Comparison of ENCODE assay signal across 9 mouse cellular contexts in genomic region chr11:6923917-6924316, GRCm38 (mm10).
A peak's percentile ranks its signal among the peaks of the same experiment; 100 is the strongest.
DNase-seq lines count a peak whose midpoint lies in the region; ATAC-seq and TF ChIP-seq lines count a peak whose summit lies in the region.
"Had no signal": no experiment of that assay in that cellular context is flagged by ENCODE, and none has a peak within 500 bp of the region (broad histone marks: within the 10 kb centered on the region; RNA-seq: fewer than 3 reads in every experiment).

No protein-coding gene starts in this region.

- H3K27me3 ChIP-seq in hindbrain, embryonic 11.5 days (ENCODE audit: control insufficient read depth, insufficient read depth, low read length): no peaks in the 10 kb centered on the region
- no peaks in the 10 kb centered on the region for H3K27me3 ChIP-seq in hindbrain, embryonic 10.5 days (ENCODE audit: insufficient read depth, poor library complexity, severe bottlenecking)
- no peaks in the 10 kb centered on the region for H3K27me3 ChIP-seq in heart, embryonic 15.5 days
- no peaks in the 10 kb centered on the region for H3K27me3 ChIP-seq in liver, postnatal 0 days (ENCODE audit: insufficient read depth, low read length)
- H3K27me3 ChIP-seq: forebrain, embryonic 15.5 days had no signal

- no peak for ATAC-seq in hindbrain, embryonic 11.5 days (ENCODE audit: low FRiP score)
- 0 out of 2 replicates have a peak, but pooled peaks have one; percentile 43 for ATAC-seq in heart, embryonic 15.5 days (replicated peaks; ENCODE audit: insufficient number of reproducible peaks, insufficient read depth, low FRiP score, low read depth)
- no peak for ATAC-seq in liver, postnatal 0 days
- no peak for ATAC-seq in erythroid progenitor cell, adult 5-6 weeks (replicated peaks; ENCODE audit: low FRiP score, poor library complexity, severe bottlenecking)
- ATAC-seq: forebrain, embryonic 15.5 days had no signal

- TF ChIP-seq CTCF in liver, postnatal 0 days (IDR thresholded peaks at IDR 0.05; ENCODE audit: low read depth): no peak

- no peak overlapping the region for H3K4me3 ChIP-seq in hindbrain, embryonic 11.5 days (ENCODE audit: low read depth, low read length)
- no peak overlapping the region for H3K4me3 ChIP-seq in hindbrain, embryonic 10.5 days
- H3K4me3 ChIP-seq in heart, embryonic 15.5 days: peak overlapping the region; percentile 25
- no peak overlapping the region for H3K4me3 ChIP-seq in liver, postnatal 0 days (ENCODE audit: low read depth, low read length)
- H3K4me3 ChIP-seq: forebrain, embryonic 15.5 days had no signal

- H3K36me3 ChIP-seq in hindbrain, embryonic 11.5 days (ENCODE audit: control insufficient read depth, insufficient read depth, low read length): no peaks in the 10 kb centered on the region
- no peaks in the 10 kb centered on the region for H3K36me3 ChIP-seq in hindbrain, embryonic 10.5 days
- H3K36me3 ChIP-seq in heart, embryonic 15.5 days: no peaks in the 10 kb centered on the region
- H3K36me3 ChIP-seq in liver, postnatal 0 days (replicated peaks; ENCODE audit: insufficient read depth, low read length): no peaks in the 10 kb centered on the region
- H3K36me3 ChIP-seq: forebrain, embryonic 15.5 days had no signal

- H3K9ac ChIP-seq in hindbrain, embryonic 11.5 days (ENCODE audit: low read depth, low read length): no peak overlapping the region
- H3K9ac ChIP-seq in heart, embryonic 15.5 days: no peak overlapping the region
- H3K9ac ChIP-seq in liver, postnatal 0 days (replicated peaks): no peak overlapping the region; the same call in 1 of the 2 replicates
- H3K9ac ChIP-seq: forebrain, embryonic 15.5 days had no signal

- DNase-seq in hindbrain, embryonic 11.5 days (ENCODE audit: low spot score): peak; percentile 39
- no peak for DNase-seq in hindbrain, embryonic 10.5 days (ENCODE audit: low spot score)
- DNase-seq in R1 (ENCODE audit: low read depth, low spot score): peak; percentile 46
- DNase-seq in liver, postnatal 0 days: no peak
- no peak for DNase-seq in right cerebral cortex, postnatal 25 days
- no peak for DNase-seq in left cerebral cortex, adult 18-20 months (ENCODE audit: low spot score in 2 of 2)

- H3K4me1 ChIP-seq in hindbrain, embryonic 11.5 days (replicated peaks; ENCODE audit: control insufficient read depth, insufficient read depth, low read length): peaks cover 4% of the 10 kb centered on the region
- peaks cover 15% of the 10 kb centered on the region for H3K4me1 ChIP-seq in hindbrain, embryonic 10.5 days (replicated peaks)
- peaks cover 11% of the 10 kb centered on the region for H3K4me1 ChIP-seq in heart, embryonic 15.5 days (replicated peaks)
- H3K4me1 ChIP-seq in liver, postnatal 0 days (ENCODE audit: insufficient read depth): no peaks in the 10 kb centered on the region
- H3K4me1 ChIP-seq: forebrain, embryonic 15.5 days had no signal

- H3K27ac ChIP-seq in hindbrain, embryonic 11.5 days (ENCODE audit: low read depth, low read length): no peak overlapping the region
- no peak overlapping the region for H3K27ac ChIP-seq in hindbrain, embryonic 10.5 days
- no peak overlapping the region for H3K27ac ChIP-seq in heart, embryonic 15.5 days
- H3K27ac ChIP-seq in liver, postnatal 0 days (ENCODE audit: low read depth): no peak overlapping the region
- H3K27ac ChIP-seq: forebrain, embryonic 15.5 days had no signal

- no peak for TF ChIP-seq EP300 in liver, postnatal 0 days (IDR thresholded peaks at IDR 0.05; ENCODE audit: low read depth)

- H3K4me2 ChIP-seq in hindbrain, embryonic 11.5 days (replicated peaks; ENCODE audit: low read depth, low read length): no peak overlapping the region
- H3K4me2 ChIP-seq in heart, embryonic 15.5 days: peak overlapping the region; percentile 53
- peak overlapping the region; percentile 50 for H3K4me2 ChIP-seq in liver, postnatal 0 days (ENCODE audit: low read depth, low read length)
- H3K4me2 ChIP-seq: forebrain, embryonic 15.5 days had no signal

- H3K9me3 ChIP-seq in hindbrain, embryonic 11.5 days (ENCODE audit: control insufficient read depth, low read length): no peaks in the 10 kb centered on the region
- H3K9me3 ChIP-seq in hindbrain, embryonic 10.5 days: 0 out of 2 replicates have a peak, but pooled peaks cover 4% of the 10 kb centered on the region
- no peaks in the 10 kb centered on the region for H3K9me3 ChIP-seq in heart, embryonic 15.5 days (replicated peaks)
- no peaks in the 10 kb centered on the region for H3K9me3 ChIP-seq in liver, postnatal 0 days (ENCODE audit: low read length)
- H3K9me3 ChIP-seq: forebrain, embryonic 15.5 days had no signal

- 19% methylated on average over 6 of the region's 6 CpGs for WGBS in hindbrain, embryonic 11.5 days
- WGBS in hindbrain, embryonic 10.5 days: 10% methylated on average over 6 of the region's 6 CpGs
- 6% methylated on average over 6 of the region's 6 CpGs for WGBS in heart, embryonic 15.5 days
- 19% methylated on average over 6 of the region's 6 CpGs for WGBS in liver, postnatal 0 days (ENCODE audit: insufficient replicate concordance)

Comparison
In these comparisons a context has a peak if more than half of its experiments do, and no peak if none do; other contexts are left out.
1. DNase-seq: peak in hindbrain, embryonic 11.5 days (single experiment) and R1 (single experiment); none in hindbrain, embryonic 10.5 days (single experiment), liver, postnatal 0 days (single experiment), right cerebral cortex, postnatal 25 days (single experiment) and left cerebral cortex, adult 18-20 months (0 of 2).